Mouse (Mus musculus): Measurements from ENCODE around the gene Alpl.

Alpl gene

GRCm38 (mm10) chr4:137707216-137707990, 88.8 kb downstream of the Alpl start:
- DNase-seq, result peak; percentile 71

GRCm38 (mm10) chr4:137706510-137706909, 89.7 kb downstream of the Alpl start:
- no peak for DNase-seq

DNA sequence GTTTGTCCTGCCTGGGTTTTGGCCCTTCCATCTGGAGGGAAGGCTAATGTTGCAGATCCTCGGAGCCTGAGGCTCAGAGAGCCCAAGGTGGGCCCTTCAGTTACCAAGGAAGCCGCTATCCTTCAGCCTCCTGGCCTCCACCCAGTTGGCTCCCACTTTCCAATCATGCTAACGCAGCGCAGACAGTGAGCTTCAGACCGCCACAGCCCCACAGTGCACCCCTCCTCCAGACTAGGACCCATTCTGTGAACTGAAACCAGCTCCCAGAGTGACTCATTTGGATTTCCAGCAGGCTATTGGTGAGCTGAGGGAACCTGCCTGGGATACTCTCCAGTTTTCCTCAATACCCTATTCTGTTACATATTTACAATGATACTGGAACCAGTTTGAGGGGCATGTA, 90.8 kb downstream of the Alpl start:
- DNase-seq, result no peak

- DNase-seq, result no peak
Measured at GRCm38 (mm10) chr4:137704561-137704960, 91.6 kb downstream of the Alpl start.

DNA sequence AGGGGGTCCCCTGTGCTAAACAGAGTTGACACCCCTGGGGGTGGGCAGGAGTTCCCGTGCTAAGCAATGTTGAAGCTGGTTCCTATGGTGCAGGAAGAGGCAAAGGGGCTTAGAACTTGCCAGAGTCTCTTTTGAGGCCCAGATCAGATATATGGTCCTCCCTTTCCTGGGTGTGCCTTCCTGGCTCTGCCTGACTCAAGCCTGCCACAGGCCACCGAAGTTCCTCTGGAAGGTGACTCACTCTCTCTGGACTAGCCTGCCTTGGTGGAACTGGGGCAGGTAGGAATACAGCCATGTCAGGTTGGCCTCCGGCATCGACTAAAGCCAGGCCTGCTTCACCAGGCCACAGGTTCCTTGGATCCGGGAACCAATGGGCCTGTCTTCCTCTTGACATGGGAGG, 93.1 kb downstream of the Alpl start:
- no peak for DNase-seq

DNA sequence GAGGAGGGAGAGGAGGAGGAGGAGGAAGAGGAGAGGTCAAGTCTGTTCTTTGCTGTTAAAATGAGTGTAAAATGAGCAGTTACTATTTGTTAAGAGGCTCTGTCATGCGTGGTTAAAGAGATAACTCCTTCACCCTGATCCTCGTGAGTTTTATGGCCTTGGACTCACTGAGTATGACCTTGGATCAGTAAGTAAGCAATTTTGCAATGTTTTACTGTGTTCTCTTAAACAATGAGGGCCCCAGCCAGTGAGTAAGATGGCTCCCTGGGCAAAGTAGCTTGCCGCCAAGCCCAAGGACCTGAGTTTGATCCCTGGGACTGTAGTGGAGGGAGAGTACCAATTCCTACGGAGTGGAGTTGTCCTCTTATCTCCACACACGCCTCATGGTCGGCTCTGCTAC, 95.2 kb downstream of the Alpl start:
- no peak for DNase-seq

- DNase-seq, result peak; percentile 73
Measured at GRCm38 (mm10) chr4:137699264-137700211, 96.6 kb downstream of the Alpl start.

DNA sequence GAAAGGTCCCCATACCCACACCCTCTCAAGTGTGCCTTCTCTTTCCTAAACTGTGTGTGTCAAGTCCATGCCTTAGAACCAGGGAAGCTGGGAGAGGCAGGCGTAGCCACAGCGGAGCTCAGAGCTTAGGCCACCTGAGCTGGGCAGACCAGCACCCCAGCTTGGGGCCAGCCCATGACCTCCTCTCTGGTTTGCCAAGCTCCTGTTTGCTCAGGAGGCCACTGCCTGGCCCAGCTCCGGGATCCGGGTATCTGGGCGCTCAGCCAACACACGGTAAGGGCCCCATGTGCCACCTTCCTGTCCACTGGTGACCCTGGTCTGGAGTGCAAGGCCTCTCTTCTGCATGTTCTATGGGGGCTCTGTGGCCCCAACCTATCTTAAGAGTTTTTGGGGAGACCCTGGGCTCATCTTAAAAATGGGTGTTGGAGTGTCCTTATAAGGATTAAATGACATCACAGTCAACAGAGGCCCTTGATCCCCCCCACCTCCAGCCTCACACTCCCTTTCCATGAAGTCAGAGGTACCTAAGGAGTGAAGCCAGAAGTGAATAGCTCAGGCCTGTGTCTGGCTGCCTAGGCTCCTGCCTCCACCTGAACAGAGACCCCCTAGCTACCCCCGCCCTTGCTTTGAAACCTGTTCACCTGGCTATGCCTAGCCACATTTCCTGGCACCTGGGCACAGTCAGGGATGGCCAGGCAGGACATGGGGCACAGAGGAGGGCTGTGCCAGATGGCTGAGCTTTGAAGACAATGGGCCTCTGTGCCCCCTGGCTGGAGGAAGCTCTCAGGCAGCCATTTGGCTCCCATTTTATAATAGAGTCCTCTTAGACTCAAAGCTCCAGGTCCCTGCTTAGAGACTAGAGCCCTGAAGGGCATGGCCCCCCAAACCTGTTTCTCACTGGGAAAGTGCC, 97.9 kb downstream of the Alpl start:
- DNase-seq, result peak; percentile 90

GRCm38 (mm10) chr4:137697156-137697885, 98.9 kb downstream of the Alpl start:
- peak; percentile 74 for DNase-seq

- no peak for DNase-seq
Measured at GRCm38 (mm10) chr4:137695900-137696299, 100.3 kb downstream of the Alpl start.

GRCm38 (mm10) chr4:137695300-137695699, 100.9 kb downstream of the Alpl start:
- no peak for DNase-seq

DNA sequence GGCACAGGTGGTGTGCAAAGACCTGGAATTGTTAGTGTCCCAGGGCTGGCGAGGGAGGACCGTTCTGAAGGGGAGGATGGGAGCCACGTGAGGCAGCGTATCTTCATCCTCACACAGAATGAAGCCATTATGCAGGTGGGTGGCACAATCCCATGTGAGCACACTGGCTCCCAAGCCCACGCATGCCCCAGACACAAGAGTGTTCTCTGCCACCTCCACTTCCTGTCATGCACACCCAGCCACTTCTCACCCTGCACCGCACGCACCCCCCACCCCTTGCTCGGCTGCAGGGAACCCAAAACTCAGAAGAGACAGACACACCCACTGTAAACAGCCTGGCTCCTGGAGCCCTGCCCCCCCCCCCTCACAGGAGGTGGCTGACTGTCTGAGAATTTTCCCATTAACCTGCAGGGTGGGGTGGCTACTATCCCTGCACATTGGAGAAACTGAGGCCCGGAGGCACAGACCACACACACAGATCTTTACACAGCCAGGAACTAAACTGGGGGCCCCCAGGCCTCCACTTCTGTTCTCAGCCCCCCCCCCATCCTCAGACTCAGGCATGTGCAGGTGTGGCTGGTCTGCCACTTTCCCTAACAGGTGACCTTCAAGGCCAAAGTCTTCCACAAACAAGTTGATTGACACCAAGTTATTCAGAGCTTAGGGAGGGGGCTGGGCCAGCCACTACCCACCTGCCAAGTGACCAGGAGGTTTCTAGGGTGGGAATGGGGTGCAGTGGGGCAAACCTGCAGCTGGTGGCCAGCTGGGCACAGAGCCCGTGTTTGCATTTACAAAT, 103.9 kb downstream of the Alpl start:
- no peak for DNase-seq
